Mouse (Mus musculus) ovary, postnatal 36 days (tissue): ENCODE measurements around the gene Phactr1.
"Not testable (repeated sequence)": the region's sequence is repeated elsewhere in the genome, so short reads cannot be mapped to it uniquely, and the experiment has no call there.

ENCODE experiments used
- DNase-seq: peaks from one replicate; pipeline ENCODE4 v3.0.0; 2022; ENCODE audit warnings: low spot score, mixed read lengths

Gene Phactr1

DNA sequence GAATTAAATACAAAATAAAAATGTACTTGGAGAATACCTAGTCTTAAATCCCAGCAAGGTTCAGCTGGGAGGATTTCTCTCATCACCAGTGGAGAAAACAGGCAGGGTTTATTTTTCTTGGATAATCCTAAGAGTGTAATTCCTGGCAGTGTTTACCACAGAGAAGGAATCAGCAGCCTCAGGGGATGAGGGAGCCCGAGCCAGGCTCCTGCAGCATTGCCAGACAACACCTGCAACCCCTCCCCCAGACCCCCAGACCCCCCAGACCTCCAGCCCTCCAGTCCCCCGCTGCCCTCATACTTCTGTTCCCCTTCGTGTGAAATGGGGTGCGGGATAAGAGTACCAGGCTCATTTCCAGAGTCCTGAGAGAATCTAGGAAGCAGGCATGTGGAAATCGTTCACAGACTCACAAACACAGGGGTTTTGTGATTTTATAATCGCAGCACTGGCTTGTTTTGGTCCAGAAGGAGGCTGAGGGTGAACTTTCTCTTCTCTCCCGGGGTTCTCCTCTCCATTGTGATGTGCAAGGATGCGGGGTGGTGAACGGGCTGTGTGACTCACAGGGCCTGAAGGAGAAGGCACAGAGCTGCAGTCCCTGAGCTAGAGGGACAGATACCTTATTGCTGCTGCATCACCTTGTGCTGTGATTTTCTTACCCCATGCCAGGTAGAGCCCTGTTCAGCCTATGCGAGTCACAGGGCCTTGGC is 249.3 kb downstream of the Phactr1 start:
- DNase-seq = no peak

GRCm38 (mm10) chr13:42932046-42932445 is 251.6 kb downstream of the Phactr1 start:
- no peak for DNase-seq

DNA sequence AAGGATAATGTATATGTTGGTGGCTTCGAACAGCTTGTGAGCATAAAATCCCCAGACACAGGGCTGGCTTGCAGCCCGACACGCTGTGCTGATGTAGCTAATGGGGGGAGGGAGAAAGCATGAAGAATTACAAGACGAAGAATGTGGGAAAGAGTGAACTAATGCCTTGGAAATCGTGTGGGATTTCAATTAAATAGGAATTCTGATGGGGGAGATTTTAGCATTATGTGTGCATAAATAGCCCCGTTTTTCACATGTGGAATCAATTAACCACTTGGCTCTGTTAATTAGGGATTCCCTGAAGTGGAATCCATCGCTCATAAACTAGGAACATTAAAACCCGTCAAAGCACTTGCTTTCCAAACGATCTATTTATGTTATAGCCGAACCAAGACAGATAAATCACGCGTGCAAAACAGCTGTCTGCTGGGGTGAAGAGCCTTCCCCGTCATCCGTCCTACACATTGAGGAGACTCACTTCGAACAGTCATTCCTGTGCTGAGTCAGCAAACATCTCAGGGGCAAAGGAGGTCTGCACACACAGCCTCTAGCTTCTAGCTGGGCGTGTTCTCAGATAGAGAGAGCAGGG is 254.2 kb downstream of the Phactr1 start:
- DNase-seq = no peak

DNA sequence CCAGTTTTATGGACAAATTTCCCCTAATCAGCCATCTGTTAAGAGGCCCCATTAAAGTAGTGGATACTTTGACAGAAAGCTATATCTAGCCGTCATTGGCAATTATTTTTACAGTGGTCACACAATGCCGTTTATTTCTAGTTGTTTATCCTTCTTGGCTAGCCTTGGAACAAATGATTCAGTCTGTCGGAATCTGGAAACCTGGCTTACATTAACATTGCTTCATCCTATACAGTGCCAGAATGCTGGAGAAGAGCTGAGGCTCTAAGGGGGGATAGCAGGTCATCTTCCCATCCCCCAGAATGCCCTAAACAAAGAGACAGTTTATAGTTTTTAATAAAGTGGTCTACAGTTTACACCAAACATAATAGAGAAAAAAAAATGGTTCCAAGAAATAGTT is 257.4 kb downstream of the Phactr1 start:
- no peak for DNase-seq

GRCm38 (mm10) chr13:42938346-42938745 is 257.9 kb downstream of the Phactr1 start:
- DNase-seq = no peak

DNA sequence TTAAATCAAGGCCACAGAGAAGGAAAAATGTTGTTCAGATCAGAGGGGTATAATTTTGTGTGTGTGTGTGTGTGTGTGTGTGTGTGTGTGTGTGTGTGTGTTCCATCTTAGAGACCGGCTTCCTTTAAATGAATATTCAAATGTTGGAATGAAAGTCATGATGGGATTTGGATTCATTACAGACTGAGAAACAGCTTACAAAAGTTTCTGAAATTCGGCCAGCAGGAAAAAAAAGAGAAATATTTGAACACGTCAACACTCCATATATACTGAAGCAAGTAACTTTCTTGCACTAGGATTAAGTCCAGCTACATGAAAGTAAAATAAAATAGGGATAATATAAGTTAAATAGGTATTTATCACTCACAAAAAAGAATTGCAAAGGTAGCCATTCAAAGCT is 259.8 kb downstream of the Phactr1 start:
- no peak for DNase-seq

DNA sequence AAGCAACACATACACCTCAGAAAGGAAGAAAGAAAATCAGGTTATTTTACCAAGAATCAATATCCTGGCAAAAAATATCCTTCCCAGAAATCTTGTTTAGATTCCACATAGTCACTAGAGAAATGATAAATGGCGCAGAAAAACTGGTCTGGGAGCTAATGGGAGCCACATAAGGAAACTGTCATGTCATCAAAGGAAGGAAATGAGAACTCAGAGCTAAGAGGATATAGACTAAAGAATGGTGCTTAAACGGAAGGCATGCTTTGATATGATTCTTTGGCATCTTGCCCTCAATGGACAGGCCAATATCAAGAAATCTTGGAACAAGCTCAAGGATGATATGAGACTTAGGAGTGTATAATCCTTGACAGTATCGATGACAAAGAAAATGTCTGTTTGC is 263.7 kb downstream of the Phactr1 start:
- no peak for DNase-seq

DNA sequence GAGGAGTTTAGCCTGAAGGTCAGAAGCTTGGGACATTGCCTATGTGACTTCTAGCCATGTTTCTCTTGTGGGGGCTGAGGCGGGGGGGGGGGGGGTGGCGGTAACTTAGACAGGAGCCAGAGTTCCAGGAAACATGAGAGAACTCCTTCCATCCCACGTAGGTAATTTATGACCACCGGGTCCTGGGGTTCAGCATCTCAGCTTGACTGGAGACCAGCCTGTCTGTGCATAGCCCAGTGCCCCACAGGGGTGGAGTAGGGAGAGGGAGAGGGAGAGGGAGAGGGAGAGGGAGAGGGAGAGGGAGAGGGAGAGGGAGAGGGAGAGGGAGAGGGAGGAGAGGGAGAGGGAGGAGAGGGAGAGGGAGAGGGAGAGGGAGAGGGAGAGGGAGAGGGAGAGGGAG is 264.8 kb downstream of the Phactr1 start:
- DNase-seq = not testable (repeated sequence)

- DNase-seq = no peak
These were observed 268.4 kb downstream of the Phactr1 start for GRCm38 (mm10) chr13:42948717-42949265.

DNA sequence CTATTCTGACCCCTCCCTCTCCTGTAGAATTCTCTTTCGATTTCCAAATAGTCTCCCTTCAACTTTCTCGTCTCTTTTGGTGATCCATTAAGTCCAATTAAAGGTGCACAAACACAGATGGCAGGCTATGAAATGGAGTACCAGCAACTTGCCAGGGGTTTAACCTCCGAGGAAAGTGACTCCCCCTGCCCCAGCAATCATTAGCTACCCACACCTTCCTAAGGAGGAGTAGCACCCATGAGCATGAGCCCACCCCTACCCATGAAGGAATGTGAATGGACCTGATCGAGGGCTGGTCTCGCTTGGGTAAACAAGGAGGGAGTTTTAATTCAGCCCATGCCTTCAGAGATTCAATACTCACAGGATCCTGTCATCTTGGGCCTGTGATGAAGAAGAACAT is 268.9 kb downstream of the Phactr1 start:
- DNase-seq = no peak

DNA sequence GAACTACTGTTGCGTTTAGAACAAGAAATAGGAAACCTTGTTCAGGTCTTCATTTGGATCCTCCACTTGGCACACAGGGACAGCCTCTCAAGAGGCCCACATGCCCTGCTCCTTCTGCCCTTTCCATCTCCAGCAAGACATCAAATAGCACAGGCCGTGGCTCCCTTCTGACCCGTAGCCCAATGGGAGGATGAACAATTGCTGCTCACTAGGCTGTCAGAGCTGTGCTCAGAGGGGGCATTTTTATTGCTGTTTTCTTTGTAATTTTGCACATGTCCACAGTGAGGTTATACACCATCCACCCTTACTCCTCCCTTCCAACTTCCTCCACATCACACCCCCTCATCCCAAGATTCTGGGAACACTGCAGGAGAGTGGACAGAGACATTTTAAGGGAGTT is 269.6 kb downstream of the Phactr1 start:
- DNase-seq = no peak

GRCm38 (mm10) chr13:42952037-42952721 is 271.8 kb downstream of the Phactr1 start:
- no peak for DNase-seq

GRCm38 (mm10) chr13:42953071-42953470 is 272.6 kb downstream of the Phactr1 start:
- DNase-seq = no peak

GRCm38 (mm10) chr13:42954116-42954515 is 273.7 kb downstream of the Phactr1 start:
- no peak for DNase-seq

GRCm38 (mm10) chr13:42956327-42956726 is 275.9 kb downstream of the Phactr1 start:
- no peak for DNase-seq

GRCm38 (mm10) chr13:42957856-42958255 is 277.4 kb downstream of the Phactr1 start:
- DNase-seq = peak; percentile 18

DNA sequence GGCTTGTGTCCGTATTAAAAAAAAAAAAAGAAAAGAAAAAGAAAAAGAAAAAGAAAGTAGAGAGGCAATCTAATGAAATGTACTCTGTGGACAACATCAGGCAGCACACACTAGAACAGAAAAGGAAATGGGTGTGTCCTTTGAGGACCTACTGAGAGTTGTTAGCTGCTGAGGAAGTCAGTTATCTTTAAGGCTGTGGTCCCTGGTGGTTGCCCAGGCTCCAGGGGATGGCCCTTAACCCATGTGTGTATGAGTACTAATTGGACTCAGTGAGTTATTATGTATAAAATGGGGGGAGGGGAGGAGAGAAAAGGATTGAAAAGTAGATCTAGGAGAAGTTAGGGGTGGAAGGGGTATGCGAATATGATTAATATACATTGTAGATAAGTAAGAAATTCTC is 278.4 kb downstream of the Phactr1 start:
- DNase-seq = no peak

DNA sequence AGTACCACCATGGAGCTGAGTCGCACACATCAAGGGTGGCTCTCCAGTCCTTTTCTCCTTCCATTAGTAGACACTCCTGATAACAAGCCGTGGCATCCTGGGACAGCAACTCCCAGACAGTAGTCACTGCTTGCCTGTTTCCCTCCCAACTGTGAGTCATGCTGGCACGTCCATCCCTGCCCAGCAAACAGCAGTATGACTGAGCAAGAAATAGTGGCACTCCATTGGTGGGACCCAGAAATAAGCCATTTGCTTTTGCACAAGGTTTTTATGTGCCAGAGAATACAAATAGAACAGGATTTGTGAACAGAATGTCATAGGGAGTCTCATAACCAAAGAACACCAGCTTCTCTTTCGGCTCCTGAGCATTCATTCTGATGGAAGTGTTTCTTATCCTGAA is 281.1 kb downstream of the Phactr1 start:
- DNase-seq = no peak

DNA sequence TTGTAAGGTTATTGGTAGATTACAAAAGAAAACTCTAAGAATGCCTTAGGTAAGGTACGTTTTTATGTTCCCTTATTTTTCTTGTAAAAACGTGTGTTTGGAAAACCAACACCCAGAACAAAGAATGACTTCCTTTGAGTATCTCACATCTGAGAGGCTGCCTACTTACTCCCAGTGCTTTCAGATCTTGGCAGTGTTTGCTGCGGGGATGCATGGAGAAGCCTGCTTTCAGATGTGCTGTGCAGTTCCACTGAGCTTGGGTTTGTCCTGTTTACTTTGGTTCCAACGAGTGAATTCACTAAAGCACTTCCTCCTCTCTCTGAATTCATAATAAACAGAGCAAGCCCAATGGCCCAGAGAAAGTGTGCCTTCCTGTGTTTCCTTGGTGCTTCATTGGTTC is 288.1 kb downstream of the Phactr1 start:
- no peak for DNase-seq

GRCm38 (mm10) chr13:42973561-42973960 is 293.1 kb downstream of the Phactr1 start:
- no peak for DNase-seq

- DNase-seq = no peak
These were observed 293.5 kb downstream of the Phactr1 start for GRCm38 (mm10) chr13:42973961-42974360.

GRCm38 (mm10) chr13:42974506-42974905 is 294.1 kb downstream of the Phactr1 start:
- no peak for DNase-seq

- DNase-seq = no peak
These were observed 295.7 kb downstream of the Phactr1 start for GRCm38 (mm10) chr13:42976144-42976543.
